Mouse (Mus musculus) megakaryocyte progenitor cell, adult 5-6 weeks (primary cell): ENCODE data around the gene Uevld. TPM values are rescaled to one million over a fixed set of nuclear protein-coding genes. Genes with fewer than 3 reads are reported as not detected.

ENCODE experiments used
- ATAC-seq: replicated peaks from 2 replicates; pipeline ENCODE4 v1.8.0; 2016; ENCODE audit warnings: mild to moderate bottlenecking, moderate TSS enrichment, inconsistent platforms; ENCODE audit not compliant: poor library complexity
- total RNA-seq, 2 experiments: library from RNA; stranded (forward) in 1 of 2; stranded (reverse) in 1 of 2; fragments of 157-497, 149-512 nt in 1 of 2; fragments of 200-1000 nt in 1 of 2; gene quantifications; 2 replicates each; pipeline versions ENCODE4 v1.2.3 to v1.2.4; 2015 to 2017

The Uevld gene
- total RNA-seq (2015) (15.5 and 19.6 TPM in 2 replicates), total RNA-seq (2017) (11.1 and 11.9 TPM in 2 replicates)

GRCm38 (mm10) chr7:46957831-46958691 lies at the start of gene Uevld:
Gene Uevld (minus strand): TSS chr7:46958527.
- ATAC-seq = peak; percentile 90

GRCm38 (mm10) chr7:47007818-47008167 lies 49.5 kb upstream of the Uevld start:
- peak; percentile 63 for ATAC-seq

- no peak for ATAC-seq
Observed at GRCm38 (mm10) chr7:47007109-47007780, 48.9 kb upstream of the Uevld start.

GRCm38 (mm10) chr7:47003411-47004115 lies 45.2 kb upstream of the Uevld start:
- ATAC-seq = no peak

GRCm38 (mm10) chr7:47001900-47002275 lies 43.6 kb upstream of the Uevld start:
- ATAC-seq = no peak

GRCm38 (mm10) chr7:47001125-47001899 lies 43.0 kb upstream of the Uevld start:
- ATAC-seq = no peak

- no peak for ATAC-seq
Observed at GRCm38 (mm10) chr7:47000644-47000983, 42.3 kb upstream of the Uevld start.

- no peak for ATAC-seq
Observed at GRCm38 (mm10) chr7:46999983-47000643, 41.8 kb upstream of the Uevld start.

- ATAC-seq = peak; percentile 57
Observed at GRCm38 (mm10) chr7:46998942-46999341, 40.6 kb upstream of the Uevld start.

GRCm38 (mm10) chr7:46997644-46998395 lies 39.5 kb upstream of the Uevld start:
- no peak for ATAC-seq

GRCm38 (mm10) chr7:46997008-46997407 lies 38.7 kb upstream of the Uevld start:
- peak; percentile 77 for ATAC-seq

- no peak; the same call in 1 of the 2 replicates for ATAC-seq
Observed at GRCm38 (mm10) chr7:46995558-46995957, 37.2 kb upstream of the Uevld start.

GRCm38 (mm10) chr7:46993079-46993478 lies 34.8 kb upstream of the Uevld start:
- ATAC-seq = 0 out of 2 replicates have a peak, but pooled peaks have one; percentile 10

- peak; percentile 36; the same call in 1 of the 2 replicates for ATAC-seq
Observed at GRCm38 (mm10) chr7:46989387-46989786, 31.1 kb upstream of the Uevld start.

- no peak for ATAC-seq
Observed at GRCm38 (mm10) chr7:46987073-46987472, 28.7 kb upstream of the Uevld start.

- peak; percentile 40 for ATAC-seq
Observed at GRCm38 (mm10) chr7:46986646-46987045, 28.3 kb upstream of the Uevld start.

GRCm38 (mm10) chr7:46985718-46986505 lies 27.6 kb upstream of the Uevld start:
- peak; percentile 94 for ATAC-seq

GRCm38 (mm10) chr7:46983280-46983679 lies 25.0 kb upstream of the Uevld start, which contains the start of gene Gm9999:
Gene Gm9999 (plus strand): TSS chr7:46983580.
- no peak for ATAC-seq

- ATAC-seq = no peak
Observed at GRCm38 (mm10) chr7:46975456-46975855, 17.1 kb upstream of the Uevld start.
